In genomic region chr12:108901346-108901745, GRCm38 (mm10) we compare ENCODE assay signal across 1 mouse cellular context.
TF ChIP-seq lines count a peak whose summit lies in the region.

No protein-coding gene starts in this region.

TF ChIP-seq in MEL, 35 proteins besides CTCF, POLR2A, EP300 and RAD21:
- TF ChIP-seq CHD2 (IDR thresholded peaks at IDR 0.05; ENCODE audit: low read length) (no peak), GATA1 (IDR thresholded peaks at IDR 0.05; ENCODE audit: low read depth, low read length) (peak; percentile 54)
